Mouse (Mus musculus) small intestine, adult 2 months (tissue): ENCODE measurements at regions not wholly inside any gene's neighbourhood (a gene's known extent, or its start where the extent isn't known, plus 50 kb on each side); places are given as distances from the start of the nearest gene placed in this dataset.

Experiments
- H3K27ac ChIP-seq: fragments of 200-500 bp; 2 replicates; pipeline ENCODE4 v1.5.1; 2012; ENCODE audit warnings: low read depth, low read length, control low read depth, inconsistent platforms; ENCODE audit not compliant: insufficient read depth
- H3K27me3 ChIP-seq: fragments of 200-500 bp; 2 replicates; pipeline ENCODE4 v1.6.1; 2012; ENCODE audit warnings: mild to moderate bottlenecking, moderate library complexity, low read length, inconsistent platforms; ENCODE audit not compliant: control insufficient read depth, insufficient read depth
- H3K36me3 ChIP-seq: fragments of 200-500 bp; 2 replicates; pipeline ENCODE4 v1.6.1; 2012; ENCODE audit warnings: mild to moderate bottlenecking, low read length, control low read depth, inconsistent platforms; ENCODE audit not compliant: control insufficient read depth, insufficient read depth
- H3K4me1 ChIP-seq: fragments of 200-500 bp; 2 replicates; pipeline ENCODE4 v1.6.1; 2012; ENCODE audit warnings: low read length, inconsistent platforms, mixed read lengths; ENCODE audit not compliant: control insufficient read depth, insufficient read depth, insufficient read length
- H3K4me3 ChIP-seq: fragments of 200-500 bp; 2 replicates; pipeline ENCODE4 v1.5.1; 2012; ENCODE audit warnings: low read depth, mild to moderate bottlenecking, control low read depth, inconsistent platforms, low read length, moderate library complexity
- CTCF ChIP-seq: fragments of 200-500 bp; IDR thresholded peaks from 2 replicates; pipeline ENCODE4 v1.5.1; 2012; ENCODE audit warnings: low read depth, mild to moderate bottlenecking, control low read depth, inconsistent platforms, low read length, moderate library complexity, mixed read lengths; ENCODE audit not compliant: insufficient replicate concordance, insufficient read length; ENCODE audit errors: extremely low read depth
- POLR2A ChIP-seq: fragments of 200-500 bp; IDR thresholded peaks from 2 replicates; pipeline ENCODE4 v1.6.1; 2012; ENCODE audit warnings: low read depth, mild to moderate bottlenecking, control low read depth, inconsistent platforms, low read length, moderate library complexity
- WGBS: fragments of 180-500 bp; shearing (Covaris S2); methylation state at CpG from one replicate; pipeline ENCODE4 v1.1.7; 2018; 5-methylcytosine and 5-hydroxymethylcytosine counted together

- Histone ChIP-seq H3K4me3 (no peak overlapping the region), H3K36me3 (no peaks in the 10 kb centered on the region), H3K4me1 (no peaks in the 10 kb centered on the region), H3K27me3 (no peaks in the 10 kb centered on the region), H3K27ac (no peak overlapping the region)
- WGBS = 63% methylated on average over 3 of the region's 3 CpGs
- TF ChIP-seq CTCF (no peak), POLR2A (no peak)
Observed at GRCm38 (mm10) chr10:43800077-43800476, 101.5 kb downstream of the Qrsl1 start.

GRCm38 (mm10) chr10:43815291-43815690 is 86.3 kb downstream of the Qrsl1 start:
- Histone ChIP-seq H3K27ac (no peak overlapping the region), H3K4me3 (no peak overlapping the region), H3K27me3 (no peaks in the 10 kb centered on the region), H3K36me3 (no peaks in the 10 kb centered on the region), H3K4me1 (no peaks in the 10 kb centered on the region; the same call in 1 of the 2 replicates)
- TF ChIP-seq CTCF = no peak
- TF ChIP-seq POLR2A = no peak
- WGBS = 15% methylated on average over 5 of the region's 5 CpGs

- H3K4me3 ChIP-seq = no peak overlapping the region
- TF ChIP-seq POLR2A (no peak), CTCF (no peak)
- no peaks in the 10 kb centered on the region for H3K27me3 ChIP-seq
- 85% methylated on average over 9 of the region's 9 CpGs for WGBS
- no peaks in the 10 kb centered on the region; the same call in 1 of the 2 replicates for H3K4me1 ChIP-seq
- H3K36me3 ChIP-seq = no peaks in the 10 kb centered on the region
- no peak overlapping the region for H3K27ac ChIP-seq
Observed at GRCm38 (mm10) chr10:43817522-43818198, 83.9 kb downstream of the Qrsl1 start.

GRCm38 (mm10) chr10:43818623-43819022 is 82.9 kb downstream of the Qrsl1 start:
- Histone ChIP-seq H3K27ac (no peak overlapping the region), H3K36me3 (no peaks in the 10 kb centered on the region), H3K27me3 (no peaks in the 10 kb centered on the region), H3K4me1 (no peaks in the 10 kb centered on the region; the same call in 1 of the 2 replicates), H3K4me3 (no peak overlapping the region)
- WGBS = 70% methylated on average over 5 of the region's 5 CpGs
- no peak for TF ChIP-seq POLR2A
- TF ChIP-seq CTCF = no peak

- TF ChIP-seq POLR2A (no peak), CTCF (no peak)
- no peaks in the 10 kb centered on the region for H3K4me1 ChIP-seq
- no peak overlapping the region for H3K4me3 ChIP-seq
- H3K27ac ChIP-seq = no peak overlapping the region
- no peaks in the 10 kb centered on the region for H3K27me3 ChIP-seq
- WGBS = 75% methylated on average over 6 of the region's 6 CpGs
- no peaks in the 10 kb centered on the region for H3K36me3 ChIP-seq
Observed at GRCm38 (mm10) chr10:43819434-43819833, 82.1 kb downstream of the Qrsl1 start.

GRCm38 (mm10) chr10:43822615-43823014 is 78.9 kb downstream of the Qrsl1 start:
- H3K36me3 ChIP-seq = no peaks in the 10 kb centered on the region
- WGBS = 80% methylated on average over 1 of the region's 1 CpGs
- H3K27me3 ChIP-seq = no peaks in the 10 kb centered on the region
- no peaks in the 10 kb centered on the region for H3K4me1 ChIP-seq
- H3K27ac ChIP-seq = no peak overlapping the region
- no peak overlapping the region for H3K4me3 ChIP-seq
- TF ChIP-seq CTCF = no peak
- TF ChIP-seq POLR2A = no peak

GRCm38 (mm10) chr10:43824009-43824408 is 77.5 kb downstream of the Qrsl1 start:
- no peaks in the 10 kb centered on the region for H3K36me3 ChIP-seq
- TF ChIP-seq POLR2A = no peak
- no peak for TF ChIP-seq CTCF
- no peak overlapping the region for H3K27ac ChIP-seq
- H3K4me1 ChIP-seq = no peaks in the 10 kb centered on the region
- WGBS = 61% methylated on average over 5 of the region's 5 CpGs
- H3K27me3 ChIP-seq = no peaks in the 10 kb centered on the region
- no peak overlapping the region for H3K4me3 ChIP-seq
